Mouse (Mus musculus) right cerebral cortex, postnatal 10 days (tissue): Measurements from ENCODE around the gene Rhov.
A peak's percentile ranks its signal among the peaks of the same experiment; 100 is the strongest.

ENCODE experiments used
- DNase-seq, 2 experiments: peaks; one replicate each; pipeline ENCODE4 v3.0.0; 2021; ENCODE audit warnings: low spot score in 2 of 2

Rhov gene

GRCm38 (mm10) chr2:119270643-119271331 is at the start of gene Rhov:
Gene Rhov, minus strand, starts transcription at chr2:119271272.
- DNase-seq, result peak; percentile 80 to 86

DNA sequence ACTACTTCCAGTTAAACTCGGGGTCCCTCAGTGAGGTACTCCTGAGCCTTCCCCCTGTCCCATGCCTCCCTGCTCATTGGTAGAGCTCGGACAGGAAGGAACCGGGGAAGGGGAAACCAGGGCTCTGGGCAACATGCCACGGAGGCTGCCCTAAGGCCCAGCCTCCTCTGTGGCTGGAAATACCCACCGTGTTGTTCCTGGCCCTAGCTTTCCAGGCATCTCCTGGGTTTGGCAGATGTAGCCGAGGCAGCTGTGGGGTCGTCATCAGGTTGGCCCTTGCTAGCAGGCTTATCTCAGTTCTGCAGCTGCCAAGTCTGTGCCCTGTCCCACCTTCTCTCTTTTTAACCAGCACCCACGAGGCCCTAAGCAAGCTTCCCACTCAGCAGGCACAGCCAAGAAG is 49.5 kb upstream of the Rhov start:
- DNase-seq, result no peak

DNA sequence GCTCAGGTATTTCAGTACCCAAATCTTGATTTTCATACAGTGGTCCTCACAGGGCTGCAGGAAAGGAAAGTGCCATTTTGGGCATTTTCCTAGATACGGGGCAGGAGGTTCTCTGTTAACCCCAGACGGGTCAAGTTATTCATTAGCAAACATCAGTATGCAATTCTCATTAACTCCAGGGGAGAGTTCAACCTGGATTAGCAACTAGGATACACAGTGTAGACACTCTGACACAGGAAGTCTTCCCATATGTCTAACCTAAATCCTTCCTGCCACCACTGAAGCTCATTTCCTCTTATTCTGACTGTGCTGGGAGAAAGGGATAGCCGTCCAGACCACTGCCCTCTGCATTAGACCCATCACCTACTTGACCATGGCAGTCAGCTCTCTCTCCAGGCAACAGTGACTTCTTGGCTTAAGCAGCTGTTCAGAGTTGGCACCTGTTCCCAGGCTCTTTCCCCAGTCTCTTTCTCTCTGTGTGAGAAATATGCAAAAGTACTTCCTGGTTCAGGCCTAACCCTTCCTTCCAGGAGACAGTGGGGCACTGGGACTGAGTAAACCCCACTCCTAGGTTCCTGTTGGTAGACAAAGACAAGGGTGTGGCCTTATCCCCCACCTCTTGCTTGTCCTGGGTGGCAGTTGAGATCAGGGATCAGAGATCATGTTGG is 47.1 kb upstream of the Rhov start:
- no peak for DNase-seq

DNA sequence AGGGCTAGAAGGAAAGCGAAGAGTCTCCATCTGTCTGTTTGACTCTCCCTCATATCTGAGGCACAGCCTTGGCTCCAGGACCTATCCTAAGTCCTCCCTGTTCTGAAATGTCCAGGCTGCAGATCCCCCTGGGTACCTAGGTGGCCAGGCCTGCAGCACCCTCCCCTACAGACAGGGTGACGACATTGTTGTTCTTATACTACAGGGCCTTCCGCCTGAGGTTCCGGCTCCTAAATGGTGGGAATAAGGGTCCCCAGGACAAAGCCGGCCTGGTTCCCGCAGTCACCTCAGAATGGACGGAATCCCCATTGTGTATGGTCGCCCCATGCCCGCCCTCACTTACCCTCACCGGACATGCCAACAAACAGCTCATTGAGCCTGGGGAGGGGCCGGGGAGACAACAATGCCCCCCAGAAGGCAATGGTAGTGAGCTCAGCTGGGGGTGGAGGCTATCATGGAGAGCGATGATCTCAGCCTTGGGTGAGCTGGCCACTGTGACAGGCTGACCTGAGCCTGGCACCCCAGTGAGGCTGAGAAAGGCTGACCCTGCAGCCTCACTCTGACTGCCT is 43.8 kb upstream of the Rhov start:
- no peak for DNase-seq

DNA sequence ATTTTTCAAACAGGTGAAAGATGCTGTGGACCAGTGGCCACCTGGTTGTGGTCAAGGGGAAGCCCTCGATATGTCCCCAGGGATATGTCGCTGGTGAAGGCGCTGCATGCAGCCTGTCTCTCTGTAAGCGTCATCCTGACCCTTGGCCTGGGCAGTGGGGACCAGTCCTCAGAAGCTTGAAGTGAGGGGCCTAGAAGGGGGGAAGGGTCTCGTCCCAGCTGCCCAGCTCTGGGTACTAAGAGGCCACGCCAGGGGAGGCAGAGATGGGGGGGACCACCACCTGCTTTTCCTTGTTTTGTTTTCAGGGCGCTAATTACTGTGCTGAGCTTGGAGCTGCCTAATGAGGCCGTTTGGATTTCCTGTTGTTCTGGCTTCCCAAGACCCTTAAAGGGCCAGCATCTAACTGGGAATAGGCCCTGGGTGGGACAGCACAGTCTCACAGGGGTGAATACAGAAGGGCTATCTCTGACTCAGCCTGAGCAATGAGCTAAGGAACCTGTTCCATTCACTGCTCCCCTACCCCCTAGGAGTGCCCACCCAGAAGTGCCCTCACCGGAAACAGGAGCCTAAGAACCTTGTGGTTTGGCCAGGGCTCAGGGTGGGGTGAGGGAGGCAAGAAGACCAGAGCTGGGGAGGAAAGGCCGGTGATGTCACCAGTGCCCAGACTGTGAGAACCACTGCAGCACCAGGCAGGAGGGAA is 42.9 kb upstream of the Rhov start:
- DNase-seq, result no peak

DNA sequence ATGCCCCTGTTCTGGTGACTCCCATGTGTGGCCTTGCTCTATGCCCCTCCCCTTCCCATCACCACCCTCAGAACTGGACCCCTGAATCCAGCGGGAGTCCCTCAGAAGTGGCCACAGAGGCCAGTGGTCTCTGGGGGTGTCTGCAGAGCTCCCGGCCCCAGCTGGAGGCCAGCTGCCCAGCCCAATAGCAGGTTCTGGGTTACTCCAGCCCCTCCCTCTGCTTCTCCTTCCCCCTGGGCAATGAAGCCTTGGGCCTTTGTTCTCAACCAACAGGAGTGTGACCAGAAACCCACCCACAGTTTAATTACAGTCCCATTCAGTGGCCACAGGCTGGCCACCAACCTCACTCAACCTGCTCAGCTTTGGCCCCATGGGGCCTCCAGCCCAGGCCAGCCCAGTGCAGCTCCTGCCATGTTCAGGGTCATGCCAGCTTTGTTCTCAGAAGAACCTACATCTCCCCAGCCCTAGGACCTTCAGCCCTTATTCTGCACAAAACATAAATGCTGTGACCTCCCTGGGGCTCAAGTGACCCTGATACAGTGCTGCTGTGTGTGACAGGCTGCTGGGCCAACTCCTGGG is 41.4 kb upstream of the Rhov start:
- no peak for DNase-seq

- DNase-seq, result no peak
Measured at GRCm38 (mm10) chr2:119311544-119311943, 40.5 kb upstream of the Rhov start.

GRCm38 (mm10) chr2:119304798-119305208 is 33.7 kb upstream of the Rhov start:
- no peak for DNase-seq

- no peak for DNase-seq
Measured at GRCm38 (mm10) chr2:119304391-119304790, 33.3 kb upstream of the Rhov start.

DNA sequence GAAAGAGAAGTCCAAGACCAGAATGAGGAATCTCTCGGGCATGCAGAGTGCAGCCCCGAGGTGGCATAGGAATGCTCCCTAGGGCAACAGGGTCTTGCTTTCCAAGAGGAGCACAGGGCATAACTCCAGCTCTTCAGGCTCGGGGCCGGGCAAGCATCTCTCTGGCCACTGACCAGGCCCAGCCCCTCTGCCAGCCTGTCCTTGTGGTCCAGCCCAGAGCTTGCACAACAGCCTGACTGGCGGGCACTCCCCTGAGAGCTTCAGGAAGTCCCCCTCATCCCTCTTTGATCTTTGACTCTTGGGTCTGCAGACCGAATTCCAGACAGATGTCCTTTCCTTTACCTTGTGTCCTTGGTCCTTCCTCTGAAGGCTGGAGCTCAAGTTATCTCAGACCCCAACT is 31.8 kb upstream of the Rhov start:
- no peak for DNase-seq

DNA sequence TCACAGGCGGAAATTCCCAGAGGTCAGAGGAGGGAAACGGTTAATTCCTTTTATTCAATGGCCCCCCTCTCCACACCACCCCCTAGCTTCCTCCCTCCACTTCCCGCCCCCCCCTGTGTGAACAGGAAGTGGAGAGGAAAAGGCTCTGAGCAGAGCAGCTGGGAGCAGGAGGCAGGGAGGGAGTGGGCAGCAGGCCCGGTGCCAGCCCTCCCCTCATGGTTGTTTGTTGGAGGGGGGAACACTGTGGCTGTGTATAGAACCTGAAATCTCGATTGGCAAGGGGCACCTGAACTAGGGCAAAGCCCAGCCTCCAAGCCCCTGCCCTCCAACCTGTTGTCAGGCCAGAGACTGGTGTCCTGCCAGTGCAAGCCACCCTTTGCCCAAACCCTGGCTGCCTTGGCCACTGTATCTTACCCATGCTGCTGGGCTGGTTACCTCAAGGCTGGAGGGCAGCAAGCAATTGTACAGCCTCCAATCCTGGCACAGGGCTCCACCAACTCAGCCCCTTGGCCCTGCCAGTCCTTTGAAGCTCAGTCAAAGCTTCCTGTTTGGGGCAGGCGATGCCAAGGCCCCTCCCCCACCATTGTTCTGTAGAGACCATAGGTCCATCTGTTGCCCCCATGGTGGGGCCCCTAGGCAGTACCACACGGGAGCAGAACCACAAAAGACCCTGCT is 29.9 kb upstream of the Rhov start:
- peak; percentile 64 to 71 for DNase-seq

- DNase-seq, result peak; percentile 62 to 67
Measured at GRCm38 (mm10) chr2:119299981-119300818, 29.1 kb upstream of the Rhov start.

- no peak for DNase-seq
Measured at GRCm38 (mm10) chr2:119298839-119299238, 27.8 kb upstream of the Rhov start.

GRCm38 (mm10) chr2:119298330-119298729 is 27.3 kb upstream of the Rhov start:
- peak; percentile 68 to 70 for DNase-seq

GRCm38 (mm10) chr2:119297506-119297905 is 26.4 kb upstream of the Rhov start:
- DNase-seq, result no peak

DNA sequence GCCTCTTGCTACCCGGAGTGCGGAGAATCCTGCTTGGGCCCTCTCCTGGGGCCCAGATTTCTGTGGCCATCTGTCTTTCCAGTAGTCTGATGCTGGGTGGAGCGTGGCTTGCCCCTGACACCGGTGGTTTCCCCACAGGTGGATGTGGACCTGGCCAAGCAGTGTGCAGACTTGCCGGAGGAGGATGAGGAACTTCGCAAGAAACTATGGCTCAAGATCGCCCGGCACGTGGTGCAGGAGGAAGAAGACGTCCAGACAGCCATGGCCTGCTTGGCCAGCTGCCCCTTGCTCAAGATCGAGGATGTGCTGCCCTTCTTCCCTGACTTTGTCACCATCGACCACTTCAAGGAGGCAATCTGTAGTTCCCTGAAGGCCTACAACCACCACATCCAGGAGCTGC is 25.7 kb upstream of the Rhov start:
- DNase-seq, result peak in 1 of 2 experiments; percentile 38

GRCm38 (mm10) chr2:119294411-119294810 is 23.3 kb upstream of the Rhov start:
- DNase-seq, result no peak

DNA sequence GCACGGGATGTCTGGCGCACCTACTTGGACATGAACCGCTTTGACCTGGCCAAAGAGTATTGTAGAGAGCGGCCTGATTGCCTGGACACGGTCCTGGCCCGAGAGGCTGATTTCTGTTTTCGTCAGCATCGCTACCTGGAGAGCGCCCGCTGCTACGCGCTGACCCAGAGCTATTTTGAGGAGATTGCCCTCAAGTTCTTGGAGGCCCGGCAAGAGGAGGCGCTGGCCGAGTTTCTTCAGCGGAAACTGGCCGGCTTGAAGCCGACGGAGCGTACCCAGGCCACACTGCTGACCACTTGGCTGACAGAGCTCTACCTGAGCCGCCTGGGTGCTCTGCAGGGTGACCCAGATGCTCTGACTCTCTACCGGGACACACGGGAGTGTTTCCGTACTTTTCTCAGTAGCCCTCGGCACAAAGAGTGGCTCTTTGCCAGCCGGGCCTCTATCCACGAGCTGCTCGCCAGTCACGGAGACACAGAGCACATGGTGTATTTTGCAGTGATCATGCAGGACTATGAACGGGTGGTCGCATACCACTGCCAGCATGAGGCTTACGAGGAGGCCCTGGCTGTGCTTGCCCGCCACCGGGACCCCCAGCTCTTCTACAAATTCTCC is 22.8 kb upstream of the Rhov start:
- no peak for DNase-seq

DNA sequence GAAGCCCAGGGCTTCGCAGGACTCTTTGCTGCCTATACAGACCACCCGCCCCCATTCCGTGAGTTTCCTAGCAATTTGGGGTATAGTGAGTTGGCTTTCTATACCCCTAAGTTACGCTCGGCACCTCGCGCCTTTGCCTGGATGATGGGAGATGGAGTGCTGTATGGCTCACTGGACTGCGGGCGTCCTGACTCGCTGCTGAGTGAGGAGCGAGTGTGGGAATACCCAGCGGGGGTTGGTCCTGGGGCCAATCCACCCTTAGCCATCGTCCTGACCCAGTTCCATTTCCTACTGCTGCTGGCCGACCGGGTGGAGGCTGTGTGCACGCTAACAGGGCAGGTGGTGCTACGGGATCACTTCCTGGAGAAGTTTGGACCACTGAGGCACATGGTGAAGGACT is 22.2 kb upstream of the Rhov start:
- DNase-seq, result no peak

DNA sequence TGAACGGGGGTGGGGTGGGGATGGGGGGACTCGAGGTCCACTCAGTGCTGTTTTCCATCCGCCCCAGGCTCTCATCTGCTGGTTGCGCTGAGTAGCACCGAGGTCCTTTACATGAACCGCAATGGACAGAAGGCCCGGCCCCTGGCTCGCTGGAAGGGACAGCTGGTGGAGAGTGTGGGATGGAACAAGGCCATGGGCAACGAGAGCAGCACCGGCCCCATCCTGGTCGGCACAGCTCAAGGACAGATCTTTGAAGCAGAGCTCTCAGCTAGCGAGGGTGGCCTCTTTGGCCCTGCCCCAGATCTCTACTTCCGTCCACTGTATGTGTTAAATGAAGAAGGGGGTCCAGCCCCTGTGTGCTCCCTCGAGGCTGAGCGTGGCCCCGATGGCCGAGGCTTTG is 21.8 kb upstream of the Rhov start:
- no peak for DNase-seq
